Mouse (Mus musculus) thymus, postnatal 0 days (tissue): Measurements from ENCODE around the gene Ptk7. TPM values are rescaled to one million over a fixed set of nuclear protein-coding genes. Genes with fewer than 3 reads are reported as not detected.
"Not testable (repeated sequence)": the region's sequence is repeated elsewhere in the genome, so short reads cannot be mapped to it uniquely, and the experiment has no call there.

Experiments used
- DNase-seq: peaks from one replicate; pipeline ENCODE4 v3.0.0-alpha.2; 2015; ENCODE audit warnings: low spot score
- polyA plus RNA-seq: library from polyadenylated mRNA; unstranded; fragments of >200 nt; fragmentation: Nextera tagmentation; extraction: Ambion mirVana; gene quantifications from 2 replicates; pipeline ENCODE4 v1.2.1, GENCODE M21; 2015

The Ptk7 gene
- polyA plus RNA-seq, 1 experiment from 2014 or later: 25.1 TPM

DNA sequence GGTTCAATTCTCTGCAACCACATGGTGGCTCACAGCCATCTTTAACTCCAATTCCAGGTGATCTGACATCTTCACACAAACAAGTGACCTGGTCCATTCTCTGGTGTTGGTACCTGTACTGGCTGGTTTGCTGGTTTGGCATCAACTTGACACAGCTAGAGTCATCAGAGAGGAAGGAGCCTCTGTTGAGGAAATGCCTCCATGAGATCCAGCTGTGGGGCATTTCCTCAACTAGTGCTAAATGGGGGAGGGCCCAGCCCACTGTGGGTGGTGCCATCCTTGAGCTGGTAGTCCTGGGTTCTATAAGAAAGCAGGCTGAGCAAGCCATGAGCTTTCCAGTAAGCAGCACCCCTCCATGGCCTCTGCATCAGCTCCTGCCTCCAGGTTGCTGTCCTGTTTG lies 72.0 kb downstream of the Ptk7 start:
- not testable (repeated sequence) for DNase-seq

DNA sequence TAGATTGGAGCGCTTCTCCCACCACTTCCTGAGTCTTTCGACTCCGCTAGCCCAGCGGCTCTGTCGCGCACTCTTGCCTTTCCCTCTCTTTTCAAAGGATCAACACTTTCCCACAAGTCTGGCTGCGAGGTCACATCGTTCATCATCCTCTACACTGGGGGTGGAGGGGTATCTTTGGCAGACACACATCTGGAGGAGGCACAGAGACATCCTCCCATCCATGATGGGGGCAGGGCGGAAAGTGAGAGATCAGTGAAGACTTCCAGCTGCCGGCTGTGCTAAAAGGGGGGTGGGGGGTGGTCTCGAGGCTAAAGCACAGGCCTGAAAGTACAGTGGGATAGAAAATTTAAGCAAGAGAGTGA lies 72.7 kb downstream of the Ptk7 start:
- peak; percentile 63 for DNase-seq

DNA sequence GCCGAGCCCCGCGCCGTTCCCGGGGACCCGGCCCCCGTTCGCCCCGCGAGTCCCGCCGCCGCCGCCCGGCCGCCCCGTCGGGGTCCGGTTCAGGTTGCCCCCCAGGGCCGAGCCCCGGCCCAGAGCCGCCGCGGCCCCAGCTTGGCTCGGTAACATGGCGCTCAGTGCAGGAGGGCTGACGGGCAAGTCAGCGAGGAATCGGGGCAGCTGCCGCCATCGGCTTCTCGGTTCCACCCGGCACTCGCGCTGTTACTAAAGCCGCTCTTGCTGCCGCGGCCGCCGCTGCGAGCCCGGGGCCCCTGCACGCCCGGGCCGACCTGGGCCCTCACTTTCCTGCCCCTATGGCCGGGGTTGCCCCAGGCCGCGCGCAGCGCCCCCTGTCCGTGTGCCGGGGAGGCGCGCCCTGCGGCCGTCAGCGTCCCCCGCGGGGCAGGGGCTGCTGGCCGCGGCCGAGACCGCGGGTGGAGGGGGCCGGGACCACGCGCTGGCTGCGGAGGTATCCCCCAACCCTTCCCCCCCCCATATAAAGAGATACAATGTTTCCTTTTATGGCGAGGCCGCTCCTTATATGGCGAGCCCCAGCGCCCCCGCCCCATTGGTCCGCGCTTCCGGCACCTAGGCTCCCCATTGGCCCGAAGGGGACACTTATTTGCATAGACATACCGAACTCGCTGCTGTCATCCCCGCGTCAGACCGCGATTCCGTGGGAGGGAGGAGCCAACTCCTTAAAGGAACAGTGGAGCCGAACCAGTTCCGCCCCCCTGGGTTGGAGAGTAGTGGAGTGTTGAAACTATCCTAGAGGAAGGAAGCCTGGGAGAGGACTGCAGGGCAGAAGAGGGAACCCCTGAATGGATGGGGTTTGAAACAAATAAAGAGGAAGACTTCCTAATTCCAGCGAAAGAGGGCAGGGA lies 73.4 kb downstream of the Ptk7 start, which contains the start of gene Srf:
Srf (minus strand) TSS at position 503 of the 911 bp plus-strand sequence.
- DNase-seq: peak; percentile 98

DNA sequence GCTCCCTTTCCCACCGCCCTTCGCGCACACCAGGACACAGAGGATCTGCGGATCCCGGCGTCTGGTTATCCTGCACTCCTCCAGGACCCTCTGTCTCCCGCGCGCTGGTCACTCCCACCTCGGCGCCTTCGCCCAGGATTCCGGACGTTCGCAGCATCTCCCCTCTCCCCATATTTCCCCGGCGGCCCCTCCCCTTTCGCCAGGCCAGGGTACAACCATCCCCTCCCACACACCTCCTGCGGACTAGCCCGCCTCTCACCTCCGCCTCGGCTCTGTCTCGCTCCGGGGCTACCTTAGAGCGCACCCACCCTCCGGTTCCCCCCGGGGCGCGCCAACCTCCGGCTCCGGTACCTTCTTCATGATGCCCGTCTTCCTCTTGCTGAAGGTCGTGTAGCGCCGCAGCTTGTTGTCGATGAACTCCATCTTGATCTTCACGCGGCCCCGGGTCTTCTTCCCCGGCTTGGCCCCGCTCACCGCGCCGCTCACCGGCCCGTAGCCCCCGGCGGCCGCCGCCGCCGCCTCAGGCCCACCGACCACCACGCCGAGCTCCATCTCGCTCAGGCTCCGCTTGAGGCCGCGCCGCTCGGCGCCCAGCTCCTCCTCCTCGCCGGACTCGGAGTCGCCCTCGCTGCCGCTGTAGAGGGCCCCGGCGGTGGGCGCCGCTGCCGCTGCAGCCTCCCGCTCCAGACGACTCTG lies 74.2 kb downstream of the Ptk7 start:
- peak; percentile 46 for DNase-seq

DNA sequence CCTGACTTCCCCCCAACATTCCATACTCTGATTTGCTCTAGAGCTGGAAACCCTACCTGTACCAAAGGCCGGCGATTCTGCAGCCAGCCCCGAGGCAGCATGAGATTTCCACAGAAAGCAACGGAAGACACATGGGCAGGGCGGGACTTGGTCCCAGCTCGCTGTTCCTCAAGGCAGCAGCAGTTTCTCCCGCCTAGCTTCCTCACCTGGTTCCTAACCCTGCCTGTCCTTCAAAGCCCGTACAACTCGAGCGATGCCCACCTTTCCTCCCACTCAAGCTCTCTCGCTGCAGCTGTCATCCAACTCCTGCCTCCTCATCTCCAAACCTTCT lies 74.7 kb downstream of the Ptk7 start:
- no peak for DNase-seq

DNA sequence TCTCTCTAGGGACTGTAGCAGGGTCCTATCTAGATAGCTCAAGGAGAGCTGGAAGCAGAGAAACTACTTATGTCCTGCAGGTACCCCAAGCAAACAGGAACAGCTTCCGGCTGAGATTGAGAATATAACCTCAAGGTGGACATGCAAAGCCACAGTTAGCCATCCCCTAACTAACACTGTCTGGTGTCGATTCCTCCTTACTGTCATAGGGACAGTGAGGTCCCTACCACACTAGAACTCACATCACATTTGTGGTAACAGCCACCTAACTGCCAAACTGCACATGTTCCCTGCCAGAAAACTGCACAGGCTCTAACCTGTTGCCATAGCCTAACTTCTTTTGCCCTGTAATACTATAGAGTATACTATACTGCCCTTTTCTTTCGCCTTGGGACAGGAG lies 75.4 kb downstream of the Ptk7 start:
- DNase-seq: no peak

DNA sequence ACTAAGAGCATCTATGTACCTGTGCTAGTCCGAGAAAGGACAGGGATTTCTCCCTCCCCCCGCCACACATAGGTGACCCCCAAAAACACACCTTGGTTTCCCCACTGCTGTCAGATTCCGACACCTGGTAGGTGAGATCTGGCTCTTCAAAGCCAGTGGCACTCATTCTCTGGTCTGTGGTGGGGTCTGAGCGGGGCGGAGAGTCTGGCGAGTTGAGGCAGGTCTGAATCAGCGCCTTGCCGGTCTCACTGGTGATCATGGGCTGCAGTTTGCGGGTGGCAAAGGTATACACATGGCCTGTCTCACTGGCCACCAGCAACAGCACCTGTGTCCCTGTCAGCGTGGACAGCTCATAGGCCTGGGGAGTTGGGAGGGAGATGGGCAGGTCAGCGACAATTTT lies 75.8 kb downstream of the Ptk7 start:
- no peak for DNase-seq

DNA sequence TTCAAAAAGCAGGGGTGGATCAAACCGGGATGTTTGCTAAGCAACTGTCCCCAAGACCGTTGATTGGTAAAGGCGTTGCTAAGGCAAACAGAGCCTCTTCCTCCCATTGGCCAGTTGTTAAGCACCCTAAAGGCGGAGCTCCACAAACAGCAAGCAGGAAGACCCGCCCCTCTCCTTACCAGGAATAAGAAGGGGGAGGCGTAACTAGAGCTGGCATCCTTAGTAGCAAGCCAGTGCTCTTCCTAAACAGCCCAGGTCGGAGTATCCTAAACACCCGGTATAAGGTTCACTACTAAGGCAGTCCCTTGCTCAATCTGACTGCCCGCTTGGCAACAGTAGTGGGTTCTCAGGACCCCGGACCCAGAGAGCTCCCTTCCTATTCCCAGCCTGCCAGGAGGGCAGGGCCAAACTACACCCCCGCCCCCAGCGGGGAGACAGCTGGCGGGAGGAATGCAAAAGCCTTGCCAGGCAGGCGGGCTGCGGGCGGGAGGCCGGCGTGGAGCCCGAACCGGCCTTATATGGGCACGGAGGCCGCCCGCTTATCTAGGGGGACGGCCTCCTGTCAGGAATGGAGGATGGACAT lies 76.4 kb downstream of the Ptk7 start:
- DNase-seq: peak; percentile 49

DNA sequence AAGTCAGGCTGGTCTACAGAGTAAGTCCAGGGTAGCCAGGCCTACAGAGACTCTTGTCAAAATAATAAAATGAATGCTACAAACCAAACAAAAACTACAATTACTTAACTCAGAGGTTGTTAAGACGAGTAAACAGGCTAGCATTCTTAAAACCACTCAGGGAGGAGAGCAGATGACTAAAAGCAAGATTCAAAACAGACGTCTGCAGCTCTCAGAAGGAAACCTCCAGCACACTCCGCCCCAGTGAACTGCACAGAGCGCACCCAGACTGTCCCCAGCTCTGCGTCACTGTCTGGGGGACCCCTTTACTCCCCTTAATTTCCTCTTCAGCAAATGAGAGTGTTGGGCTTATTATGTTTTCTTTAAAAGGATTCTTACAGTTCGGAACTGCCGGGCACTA lies 77.2 kb downstream of the Ptk7 start:
- DNase-seq: no peak

DNA sequence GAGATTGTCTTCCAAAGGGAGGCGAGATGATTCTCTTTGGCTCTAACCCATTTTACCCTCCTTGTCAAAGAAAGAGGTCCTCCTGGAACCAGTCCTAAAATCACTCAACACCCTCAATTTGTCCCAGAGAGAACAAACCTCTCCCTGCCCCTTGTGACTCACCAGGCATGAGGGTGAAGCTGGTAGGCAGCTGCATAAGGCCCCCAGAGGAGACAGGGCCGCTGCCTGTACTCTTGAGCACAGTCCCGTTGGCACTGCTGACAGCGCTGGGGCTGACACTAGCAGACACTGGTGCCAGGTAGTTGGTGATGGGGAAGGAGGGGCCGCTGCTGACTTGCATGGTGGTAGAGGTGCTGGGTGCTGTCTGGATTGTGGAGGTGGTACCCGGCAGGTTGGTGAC lies 77.9 kb downstream of the Ptk7 start:
- no peak for DNase-seq

DNA sequence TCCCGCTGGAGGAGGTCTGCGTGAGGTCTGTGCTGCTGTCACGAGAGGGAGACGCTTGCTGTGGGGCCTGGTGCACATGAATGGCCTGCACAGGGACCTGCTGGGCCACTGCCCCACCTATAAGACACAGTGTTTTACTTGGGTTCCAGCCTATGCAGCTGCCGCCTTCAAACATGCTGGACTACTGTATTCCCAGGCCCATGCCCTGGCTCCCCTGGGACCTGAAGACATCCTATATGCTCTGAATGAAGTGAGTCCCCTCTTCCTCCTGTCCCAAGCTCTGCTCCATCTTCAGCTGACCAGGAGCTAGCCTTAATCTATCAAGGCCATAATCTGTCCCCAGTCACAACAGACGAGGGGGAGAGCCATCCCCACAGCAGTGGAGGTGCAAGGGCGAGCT lies 78.4 kb downstream of the Ptk7 start:
- DNase-seq: no peak

DNA sequence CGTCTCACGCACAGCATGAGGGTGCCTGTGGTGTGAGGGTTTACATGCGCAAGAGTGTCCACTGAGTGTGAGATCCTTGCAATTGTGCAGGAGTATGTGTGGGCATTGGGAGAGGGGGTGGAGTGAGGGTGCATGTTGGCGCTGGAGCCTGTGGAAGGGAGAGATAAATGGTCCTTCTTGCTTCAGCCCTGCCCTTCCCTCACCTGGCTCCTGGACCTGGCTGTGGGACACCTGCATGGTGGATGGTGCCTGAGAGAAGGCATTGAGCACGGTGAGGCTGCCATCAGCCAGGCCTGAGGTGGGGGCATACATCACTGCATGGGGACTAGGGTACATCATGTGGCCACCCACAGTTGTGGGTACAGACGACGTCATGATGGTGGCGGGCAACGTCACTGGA lies 79.7 kb downstream of the Ptk7 start:
- DNase-seq: no peak

DNA sequence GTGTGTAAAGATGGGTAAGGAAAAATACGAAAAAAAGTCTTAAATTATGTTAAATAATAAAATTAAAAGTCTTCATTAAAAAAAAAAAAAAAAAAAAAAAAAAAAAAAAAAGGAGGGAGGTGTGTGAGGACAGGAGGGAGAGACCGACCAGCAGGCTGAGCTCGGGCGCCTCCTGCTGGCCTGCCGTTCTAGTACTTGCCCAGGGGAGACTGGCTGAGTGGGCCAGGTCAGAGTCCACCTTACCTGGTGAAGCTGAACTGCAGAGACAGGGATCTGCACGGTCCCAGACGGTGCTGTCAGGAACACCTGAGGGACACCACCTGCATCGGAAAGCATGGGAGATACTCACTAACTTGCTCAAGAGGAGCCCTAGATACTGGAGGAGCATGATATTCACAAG lies 80.1 kb downstream of the Ptk7 start:
- DNase-seq: no peak

DNA sequence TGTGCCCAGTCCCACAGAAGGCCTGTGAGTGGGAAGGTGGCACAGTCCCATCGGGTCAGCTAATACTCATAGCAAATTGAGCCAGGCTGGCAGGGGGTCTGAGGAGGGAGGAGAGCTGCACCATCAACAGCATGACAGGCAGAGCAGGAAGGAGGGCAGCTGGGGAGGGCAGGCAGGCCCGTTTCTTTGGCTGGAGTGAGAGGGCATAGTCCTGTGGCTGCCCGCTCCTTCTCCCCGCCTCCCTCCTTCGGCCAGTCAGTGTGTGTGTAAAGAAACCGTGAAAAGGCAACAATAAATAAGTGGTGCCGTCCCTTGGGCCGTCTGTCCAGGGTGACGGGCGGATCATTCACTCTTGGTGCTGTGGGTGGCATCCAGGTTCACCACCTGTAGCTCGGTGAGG lies 80.6 kb downstream of the Ptk7 start:
- no peak for DNase-seq

DNA sequence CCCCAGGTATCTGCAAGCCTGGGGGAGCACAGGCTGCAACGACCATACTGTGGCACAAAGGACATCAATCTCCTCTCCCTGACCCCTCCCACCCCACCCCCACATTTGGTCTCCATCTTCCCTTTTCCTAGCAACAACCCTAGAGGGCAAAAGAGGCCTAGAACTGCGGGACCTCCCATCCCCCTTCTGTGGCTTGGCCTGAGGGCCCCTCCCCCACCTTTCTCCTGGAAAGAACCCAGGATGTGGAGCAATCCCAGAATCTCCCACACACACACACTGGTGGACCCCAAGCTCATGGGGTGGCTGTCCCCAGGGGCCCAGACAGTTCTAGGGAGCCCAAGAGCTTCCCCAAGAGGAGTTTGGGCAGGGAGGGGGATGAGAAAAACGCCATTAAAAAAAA lies 81.4 kb downstream of the Ptk7 start:
- no peak for DNase-seq

DNA sequence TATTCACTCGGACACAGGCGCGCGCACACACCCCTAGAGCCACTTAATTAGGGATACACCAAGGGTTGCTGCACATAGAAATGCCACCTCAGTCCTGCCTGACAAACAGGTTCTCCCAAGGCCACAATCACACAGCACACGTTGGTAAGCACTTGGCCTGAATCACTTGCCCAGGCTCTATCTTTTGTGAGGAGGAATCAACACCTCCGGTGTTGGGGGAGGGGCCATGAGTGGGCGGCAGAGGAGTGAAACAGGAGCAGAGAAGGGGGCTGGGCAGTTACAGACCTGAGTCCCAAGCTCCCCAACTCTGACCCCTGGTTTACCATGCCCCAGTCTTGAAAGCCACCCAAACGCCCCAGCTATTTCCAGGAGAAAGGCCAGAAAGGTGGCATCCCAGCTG lies 82.3 kb downstream of the Ptk7 start:
- no peak for DNase-seq

DNA sequence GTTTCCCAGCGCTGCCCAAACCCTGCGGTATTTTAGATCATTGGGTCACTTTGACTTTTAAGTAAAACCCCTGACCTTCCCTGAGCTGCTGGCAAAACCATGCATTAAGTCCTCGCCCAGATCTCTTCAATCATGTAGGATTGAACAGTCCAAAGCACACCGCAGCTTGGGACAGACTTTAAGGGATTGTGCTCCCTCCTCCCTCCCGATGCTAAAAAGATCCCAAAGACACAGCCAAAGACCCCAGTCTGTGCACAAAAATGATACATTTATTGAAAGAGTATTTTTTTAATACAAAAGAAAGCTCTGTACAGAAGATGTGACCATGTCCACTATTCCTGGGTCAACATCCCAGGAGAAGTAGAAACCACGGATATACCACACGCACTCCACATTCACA lies 82.7 kb downstream of the Ptk7 start:
- no peak for DNase-seq

DNA sequence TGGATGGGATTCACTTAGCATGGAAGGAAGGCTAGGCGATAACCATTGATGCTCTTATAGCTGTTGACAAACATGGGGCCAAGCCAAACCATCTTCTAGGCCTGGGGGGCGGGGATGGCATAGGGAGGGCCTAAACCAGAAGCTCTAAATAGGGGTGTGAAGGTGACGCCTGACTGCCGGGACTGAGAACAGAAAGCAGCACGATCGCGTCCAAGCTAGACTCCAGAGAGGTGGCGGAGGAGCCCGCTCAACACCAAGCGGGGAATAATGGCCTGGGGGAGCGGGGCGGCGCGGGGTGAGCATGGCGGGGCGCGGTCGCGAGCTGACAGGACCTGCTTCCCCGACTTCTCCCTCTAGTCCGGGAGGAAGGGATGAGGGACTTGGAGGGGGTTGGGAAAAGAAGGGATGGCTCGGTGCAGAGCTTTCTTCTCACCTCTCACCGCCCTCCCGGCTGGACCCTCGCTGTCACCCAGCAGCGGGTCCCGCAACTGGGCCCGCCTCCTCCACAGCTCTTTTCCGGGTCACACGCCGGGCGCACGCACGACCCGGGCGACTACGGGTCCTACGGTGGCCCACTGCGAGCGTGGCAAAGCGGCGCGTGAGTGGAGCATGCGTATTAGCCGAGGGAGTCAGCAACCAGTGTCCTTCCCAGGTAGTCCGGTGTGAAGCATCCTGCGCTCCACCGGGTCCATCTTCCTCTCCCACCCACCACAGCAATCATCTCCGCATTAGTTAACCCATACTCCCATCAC lies 83.3 kb downstream of the Ptk7 start, which contains the start of gene Cul9:
Cul9 (minus strand) TSS at position 576 of the 752 bp plus-strand sequence.
- peak; percentile 18 for DNase-seq

DNA sequence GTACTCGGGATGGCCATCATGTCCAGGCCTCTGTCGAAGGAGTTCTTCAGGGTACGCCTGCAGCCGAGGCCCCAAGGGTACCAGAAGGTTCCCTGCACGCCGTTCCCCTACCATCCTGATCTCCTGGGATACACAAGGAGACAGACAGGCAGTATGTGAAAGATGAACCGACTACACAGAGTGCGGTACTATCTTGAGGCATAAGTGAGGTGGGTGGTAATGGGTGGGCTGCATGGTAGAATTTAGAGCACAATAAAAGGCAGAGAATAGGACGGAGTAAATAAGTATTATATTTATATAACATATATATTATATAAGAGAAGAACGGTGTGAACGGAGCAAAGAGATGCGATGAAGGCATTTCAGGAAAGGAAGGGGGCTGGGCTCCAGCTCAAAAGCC lies 85.6 kb downstream of the Ptk7 start:
- DNase-seq: no peak

DNA sequence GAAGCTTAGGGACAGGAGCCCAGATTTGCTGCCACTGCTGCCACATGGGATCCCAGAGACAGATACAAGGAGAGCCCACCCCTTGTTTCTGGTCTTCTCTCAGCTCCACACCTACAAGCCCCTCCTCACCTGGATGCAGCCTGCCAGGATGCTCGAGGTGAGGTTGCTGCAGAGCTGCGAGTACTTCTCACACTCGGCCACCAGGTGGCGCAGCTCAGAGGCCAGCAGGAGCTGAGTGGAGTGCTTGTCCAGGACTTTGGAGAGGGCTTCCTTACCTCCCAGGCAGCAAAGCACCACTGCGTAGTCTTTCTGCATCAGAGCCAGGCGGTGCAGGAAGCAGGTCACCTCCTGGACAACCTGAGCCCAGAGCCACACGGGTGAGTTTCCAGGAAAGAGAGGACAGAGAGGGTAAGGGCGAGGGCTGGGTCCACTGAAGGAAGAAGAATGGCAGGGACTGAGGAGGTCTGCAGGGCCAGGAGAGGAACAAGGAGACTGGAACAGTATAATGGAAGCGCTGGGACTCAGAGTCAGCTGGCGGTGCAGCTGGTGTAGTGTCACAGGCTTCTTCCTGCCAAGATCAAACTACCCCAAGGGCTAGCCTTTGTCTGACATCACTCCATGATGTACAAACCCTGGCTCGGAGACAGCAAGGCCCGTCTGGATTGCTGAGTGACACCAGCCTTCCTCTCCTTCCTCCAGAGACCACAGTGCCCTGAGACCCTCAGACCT lies 103.6 kb downstream of the Ptk7 start:
- DNase-seq: peak; percentile 74

DNA sequence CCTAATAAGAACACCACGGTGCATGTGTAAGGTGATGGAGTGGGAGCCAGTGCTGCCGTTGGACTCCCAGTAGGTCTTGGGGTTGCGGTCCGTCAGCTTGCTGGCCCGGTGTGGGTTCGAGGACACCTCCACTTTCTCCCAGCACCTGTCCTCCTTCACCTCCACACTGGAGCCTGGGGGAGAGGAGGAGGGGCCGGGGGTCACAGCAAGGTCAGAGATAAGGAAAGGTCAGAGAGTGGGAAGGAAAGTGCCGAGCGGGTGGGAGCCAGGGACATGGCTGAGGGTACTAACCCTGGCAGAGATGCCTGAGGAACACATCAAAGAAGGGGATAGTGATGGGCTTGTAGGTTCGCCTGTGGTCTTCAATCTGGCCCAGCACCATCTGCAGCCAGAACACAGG lies 104.2 kb downstream of the Ptk7 start:
- no peak for DNase-seq
